Mouse (Mus musculus): ENCODE measurements around the gene Gm11541.

- TF ChIP-seq CTCF (IDR thresholded peaks at IDR 0.05) = no peak
- TF ChIP-seq POLR2A (IDR thresholded peaks at IDR 0.05; ENCODE audit: insufficient read depth, low read depth, low read length) = no peak
Measured at GRCm38 (mm10) chr11:94704020-94704419, 279 bp downstream of the Gm11541 start.
